11 mouse cellular contexts compared by ENCODE assay signal in the genomic region with DNA sequence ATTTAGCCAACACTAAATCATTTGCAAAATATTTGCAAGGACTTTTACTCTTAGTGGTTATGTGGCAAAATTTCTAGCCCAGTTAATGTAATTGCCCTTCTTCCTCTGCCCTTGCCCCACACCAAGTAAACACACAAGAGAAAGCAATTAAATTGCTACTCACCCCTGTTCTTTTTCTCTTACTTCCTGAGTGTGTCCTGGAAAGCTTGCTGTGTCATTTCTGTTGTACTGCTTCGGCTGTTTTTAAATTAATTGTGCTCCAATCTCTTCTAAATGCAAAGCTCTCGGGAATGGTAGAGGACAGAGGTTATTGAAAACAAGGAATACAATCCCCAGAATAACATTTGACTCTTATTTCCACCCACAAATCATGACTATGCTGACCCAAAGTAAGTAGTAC.
DNase-seq lines count a peak whose midpoint lies in the region; TF ChIP-seq lines count a peak whose summit lies in the region.
"Had no signal": no experiment of that assay in that cellular context is flagged by ENCODE, and none has a peak within 500 bp of the region (broad histone marks: within the 10 kb centered on the region; RNA-seq: fewer than 3 reads in every experiment).

No protein-coding gene starts in this region.

- no peak for TF ChIP-seq POLR2A in brain, embryonic 14.5 days (IDR thresholded peaks at IDR 0.05; ENCODE audit: borderline replicate concordance, extremely low read depth, insufficient read depth, insufficient read length, poor library complexity, severe bottlenecking)

- peak; percentile 12 for DNase-seq in kidney, adult 9 months
- no peak for DNase-seq in kidney, postnatal 10 days
- DNase-seq in 416B (ENCODE audit: low read depth), result peak; percentile 51
- DNase-seq in brain, embryonic 14.5 days (ENCODE audit: low read depth), result peak; percentile 20
- peak; percentile 43 for DNase-seq in forelimb bud, embryonic 11.5 days (ENCODE audit: low read depth, low spot score)
- DNase-seq in right cerebral cortex, postnatal 14 days, result no peak
- DNase-seq in testis, postnatal 10 days (ENCODE audit: low spot score), result no peak
- DNase-seq in T-cell, adult 2 months (ENCODE audit: low spot score), result no peak
- DNase-seq: adrenal gland, postnatal 14 days; cerebellum, adult 11-12 months; left cerebral cortex, postnatal 4 days had no signal

- no peak for TF ChIP-seq CTCF in brain, embryonic 14.5 days (IDR thresholded peaks at IDR 0.05; ENCODE audit: borderline replicate concordance, extremely low read depth, insufficient read depth, insufficient read length)

Comparison
In these comparisons a context has a peak if more than half of its experiments do, and no peak if none do; other contexts are left out.
1. DNase-seq: peak in kidney, adult 9 months (single experiment), 416B (single experiment), brain, embryonic 14.5 days (single experiment) and forelimb bud, embryonic 11.5 days (single experiment); none in kidney, postnatal 10 days (single experiment), right cerebral cortex, postnatal 14 days (single experiment), testis, postnatal 10 days (single experiment) and T-cell, adult 2 months (single experiment).